Mouse (Mus musculus): ENCODE results near the gene Timm22.

GRCm38 (mm10) chr11:76456233-76456632, 49.5 kb downstream of the Timm22 start:
- no peak for TF ChIP-seq GATA1 (IDR thresholded peaks at IDR 0.05; ENCODE audit: borderline replicate concordance, low read length)
- no peak for TF ChIP-seq FLI1 (IDR thresholded peaks at IDR 0.05; ENCODE audit: low read length)

Measured in megakaryocyte, embryonic 14.5 days (primary cell).